Mouse (Mus musculus): Measurements from ENCODE around the gene Ncmap. TPM values are rescaled to one million over a fixed set of nuclear protein-coding genes. Genes with fewer than 3 reads are reported as not detected.

Ncmap gene
- polyA plus RNA-seq (2017; shearing (Covaris generic)): 10 to 100 TPM; 22.3 to 52.3 TPM

DNA sequence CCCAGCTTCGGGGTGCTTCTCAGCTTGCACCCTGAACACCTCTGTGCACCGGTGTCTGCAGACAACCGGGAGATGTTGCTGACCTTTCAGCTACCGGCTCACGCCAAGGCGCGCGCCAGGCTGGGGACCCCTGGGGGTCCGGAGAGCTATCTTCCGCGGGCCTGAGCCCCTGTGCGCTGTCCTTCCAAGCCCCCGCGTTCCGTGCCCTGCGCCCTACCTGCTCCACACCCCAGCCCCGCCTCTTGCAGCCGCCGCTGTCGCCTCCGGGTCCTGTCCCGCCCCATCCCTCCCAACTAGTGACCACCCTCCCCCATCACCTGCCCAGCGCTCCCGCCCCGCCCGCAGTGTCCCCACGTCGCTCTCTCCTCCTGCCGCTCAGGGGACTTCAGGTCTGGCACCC is at the start of gene Ncmap:
Gene Ncmap (minus strand): TSS at position 237 of the 400 bp plus-strand sequence.
- ATAC-seq: no peak

DNA sequence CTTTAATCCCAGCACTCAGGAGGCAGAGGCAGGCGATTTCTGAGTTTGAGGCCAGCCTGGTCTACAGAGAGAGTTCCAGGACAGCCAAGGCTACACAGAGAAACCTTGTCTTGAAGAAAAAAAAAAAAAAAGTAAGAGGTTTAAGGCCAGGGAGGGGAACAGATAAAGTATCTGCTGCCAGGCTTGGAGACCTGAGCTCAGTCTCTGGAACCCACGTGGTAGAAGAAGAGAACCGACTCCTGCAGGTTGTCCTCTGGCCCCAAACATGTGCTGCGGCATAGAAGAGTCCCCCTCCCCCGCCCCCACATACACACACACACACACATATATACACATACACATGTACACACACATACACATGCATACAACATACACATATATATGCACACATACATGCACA is 44.4 kb upstream of the Ncmap start:
- ATAC-seq: no peak

DNA sequence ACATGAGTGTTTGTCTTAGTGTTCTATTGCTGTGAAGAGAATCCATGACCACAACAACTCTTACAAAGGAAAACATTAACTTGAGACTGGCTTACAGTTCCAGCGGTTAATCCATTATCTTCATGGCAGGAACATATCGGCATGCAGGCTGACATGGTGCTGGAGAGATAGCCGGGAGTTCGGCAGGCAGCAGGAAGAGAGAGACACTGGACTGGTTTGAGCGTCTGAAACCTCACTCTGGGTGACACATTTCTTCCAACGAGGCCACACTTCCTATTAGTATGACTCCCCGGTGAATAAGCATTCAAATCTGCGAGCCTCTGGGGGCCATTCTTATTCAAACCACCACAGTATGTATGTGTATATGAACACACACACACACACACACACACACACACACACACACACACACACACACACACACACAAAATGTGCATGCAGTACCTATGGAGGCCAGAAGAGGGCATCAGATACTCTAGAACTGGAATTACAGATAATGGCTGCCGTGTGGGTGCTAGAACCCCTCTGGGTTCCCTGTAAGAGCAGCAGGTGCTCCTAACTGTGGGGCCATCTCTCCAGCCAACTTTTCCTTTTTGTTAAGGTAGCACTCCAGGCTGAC is 42.0 kb upstream of the Ncmap start:
- ATAC-seq: peak; percentile 65

DNA sequence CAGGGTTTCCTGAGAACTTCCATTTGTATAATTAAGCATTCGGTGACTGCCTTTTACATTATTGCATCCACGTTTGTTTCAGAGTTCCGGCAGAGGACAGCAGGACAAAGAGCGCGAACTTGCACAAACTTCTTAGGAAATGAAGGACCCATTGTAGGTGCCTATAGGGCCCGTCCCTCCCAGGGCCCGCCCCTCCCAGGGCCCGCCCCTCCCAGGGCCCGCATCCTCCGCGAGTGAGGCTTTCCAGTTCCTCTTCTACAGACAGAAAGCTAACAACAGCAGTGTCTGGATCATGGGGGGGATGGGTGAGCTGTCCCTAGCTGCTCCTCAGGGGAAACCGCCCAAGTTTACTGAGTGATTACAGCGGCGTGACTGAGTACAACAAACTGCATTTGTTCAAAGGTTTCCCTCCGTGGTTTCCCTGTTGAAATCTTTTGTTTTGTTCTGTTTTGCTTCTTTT is 41.2 kb upstream of the Ncmap start:
- peak; percentile 60 for ATAC-seq

DNA sequence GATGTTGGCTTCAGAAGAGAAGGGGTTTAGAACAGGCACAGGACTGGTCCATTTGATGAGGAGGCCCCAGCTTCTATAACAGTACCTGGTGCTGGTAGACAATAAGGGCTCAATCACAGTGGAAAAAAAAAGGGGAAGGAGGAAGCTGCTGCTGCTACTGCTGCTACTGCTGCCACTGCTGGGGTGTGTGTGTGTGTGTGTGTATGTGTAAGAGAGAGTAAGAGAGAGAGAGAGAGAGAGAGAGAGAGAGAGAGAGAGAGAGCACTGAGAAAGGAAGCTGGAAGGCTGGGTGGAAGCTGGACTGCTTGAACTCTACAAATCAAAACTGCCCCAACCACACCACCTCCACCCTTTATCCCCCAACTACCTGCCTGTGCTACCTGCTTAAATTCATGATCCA is 39.9 kb upstream of the Ncmap start:
- no peak for ATAC-seq

DNA sequence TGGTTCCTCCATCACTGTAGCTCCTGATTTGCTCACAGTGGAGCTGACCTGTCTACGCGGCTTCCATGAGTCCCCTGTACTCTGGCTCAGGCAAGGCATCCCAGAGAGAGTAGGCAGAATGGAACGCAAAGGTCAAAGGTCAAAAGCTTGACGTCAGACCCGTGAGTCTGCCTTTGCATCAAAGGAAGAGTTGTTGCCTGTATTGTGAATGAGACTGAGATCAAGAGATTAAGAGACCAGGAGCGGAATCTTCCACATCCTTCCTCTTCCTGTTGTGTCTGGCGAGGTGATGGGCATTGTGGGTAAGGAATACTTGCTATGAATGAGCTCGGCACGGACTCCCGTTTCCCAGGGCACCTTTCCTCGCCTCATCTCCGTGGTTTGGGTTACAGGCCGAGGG is 38.3 kb upstream of the Ncmap start:
- peak; percentile 25 for ATAC-seq

DNA sequence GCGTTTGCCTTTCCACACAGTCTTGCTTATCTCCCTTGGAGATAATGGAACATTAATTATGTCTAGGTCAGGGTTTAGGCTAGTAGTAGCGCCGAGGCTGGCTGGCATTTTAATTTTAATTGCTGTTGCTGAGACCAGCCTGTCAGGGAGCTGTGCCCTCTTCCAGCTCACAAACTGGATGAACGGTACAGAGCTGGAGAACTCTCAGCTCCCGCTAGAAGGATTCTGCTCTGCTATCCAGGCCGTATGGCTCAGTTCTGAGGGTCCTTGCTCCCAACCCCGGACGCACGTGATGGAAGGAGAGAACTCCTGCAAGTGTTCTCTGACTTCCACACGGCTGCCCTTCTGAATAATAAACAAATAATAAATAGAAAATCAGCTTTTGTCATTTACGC is 36.4 kb upstream of the Ncmap start:
- no peak for ATAC-seq

DNA sequence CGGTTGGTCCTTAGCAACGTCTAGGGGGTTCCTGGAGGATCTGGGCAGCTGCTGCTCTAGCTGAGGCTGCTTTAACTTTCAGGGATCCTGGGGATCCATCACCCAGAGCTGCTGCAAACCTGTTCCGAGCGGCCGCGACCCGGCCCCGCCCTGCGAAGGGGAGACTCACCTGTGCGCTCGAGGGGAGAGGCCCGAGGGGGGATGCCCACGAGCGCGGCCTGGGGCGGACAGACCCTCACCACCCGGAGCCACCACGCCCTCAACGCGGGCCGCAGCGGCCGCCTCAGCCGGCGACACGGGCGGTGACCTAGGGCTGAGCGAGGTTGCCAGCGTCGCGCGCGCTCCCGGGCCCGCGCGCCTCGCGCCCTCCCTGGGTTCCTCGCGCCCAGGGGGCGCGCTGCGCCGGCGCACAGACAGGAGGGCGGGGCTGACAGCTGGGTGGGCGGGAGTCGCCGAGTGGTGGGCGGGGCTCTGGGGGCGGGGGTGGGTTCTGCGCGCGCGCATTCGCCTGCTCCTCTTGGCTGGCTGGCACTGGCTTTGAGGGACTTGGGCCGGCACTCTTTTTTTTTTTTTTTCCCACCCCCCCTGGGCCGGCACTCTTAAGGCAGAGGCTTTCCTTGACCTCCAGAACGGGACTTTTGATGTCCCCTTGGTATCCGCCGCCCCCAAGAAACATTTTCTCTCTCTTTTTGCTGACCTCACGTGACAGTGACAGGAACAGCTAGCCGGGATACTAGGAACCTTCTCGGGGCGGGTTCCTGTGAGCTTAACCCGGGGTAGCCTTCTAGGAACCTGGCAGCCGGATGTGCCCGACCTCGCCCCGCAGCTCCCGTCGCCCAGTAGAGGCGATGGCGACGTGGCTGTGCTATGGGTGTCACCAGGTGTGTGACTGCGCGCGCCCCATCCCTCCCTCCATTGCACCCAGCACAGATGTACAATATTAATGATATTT is 35.7 kb upstream of the Ncmap start, which contains the start of gene Rcan3:
Gene Rcan3 (minus strand): TSS at position 411 of the 952 bp plus-strand sequence.
- ATAC-seq: peak; percentile 74

DNA sequence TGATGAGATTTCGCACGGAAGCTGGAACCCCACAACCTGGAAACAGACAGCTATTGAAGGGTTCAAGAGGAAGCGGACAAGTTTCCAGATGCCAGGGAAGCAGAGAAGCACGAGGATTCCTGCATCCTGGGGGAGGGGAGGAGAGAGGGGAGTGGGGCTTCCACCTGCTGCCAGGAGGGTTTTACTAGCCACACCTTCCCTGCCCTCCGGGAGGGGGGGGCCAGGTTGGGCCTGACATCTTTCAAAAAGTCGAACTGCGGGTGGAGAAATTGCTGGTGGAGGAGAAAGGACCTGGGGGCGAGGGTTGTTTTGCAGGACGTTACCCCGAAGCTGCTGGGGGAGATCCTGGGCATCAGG is 35.0 kb upstream of the Ncmap start:
- ATAC-seq: no peak

DNA sequence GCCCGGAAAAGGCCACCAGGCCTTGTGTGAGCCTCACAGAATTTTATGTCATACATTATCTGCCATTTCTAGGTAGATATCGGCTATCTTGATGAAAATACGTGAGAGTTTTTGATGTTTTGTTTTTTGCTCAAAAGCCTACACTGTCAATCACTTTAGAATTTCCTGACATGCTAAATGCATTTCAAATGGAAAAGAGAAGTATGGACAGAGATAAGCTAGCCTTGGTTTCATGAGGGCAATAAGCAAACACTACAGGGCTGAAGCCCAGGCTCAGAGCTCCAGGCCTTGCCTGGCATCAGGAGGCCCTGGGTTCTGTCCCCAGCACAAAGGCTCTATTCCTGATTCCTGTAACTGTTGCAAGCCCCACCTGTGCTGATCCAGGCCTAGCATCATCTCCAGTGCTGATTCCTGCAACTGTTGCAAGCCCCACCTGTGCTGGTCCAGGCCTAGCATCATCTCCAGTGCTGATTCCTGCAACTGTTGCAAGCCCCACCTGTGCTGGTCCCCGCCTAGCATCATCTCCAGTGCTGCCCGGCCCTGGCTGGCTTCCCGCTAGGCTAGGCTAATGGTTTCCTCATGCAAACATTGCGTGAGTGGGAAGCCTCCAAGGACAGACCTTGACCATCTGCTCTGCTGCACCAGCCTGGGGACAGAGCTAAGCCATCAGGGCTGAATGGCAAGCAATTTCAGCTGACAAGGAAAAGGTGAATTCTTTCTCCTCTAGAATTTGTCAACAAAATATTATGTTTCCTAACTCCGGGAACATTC is 32.1 kb upstream of the Ncmap start:
- ATAC-seq: no peak

DNA sequence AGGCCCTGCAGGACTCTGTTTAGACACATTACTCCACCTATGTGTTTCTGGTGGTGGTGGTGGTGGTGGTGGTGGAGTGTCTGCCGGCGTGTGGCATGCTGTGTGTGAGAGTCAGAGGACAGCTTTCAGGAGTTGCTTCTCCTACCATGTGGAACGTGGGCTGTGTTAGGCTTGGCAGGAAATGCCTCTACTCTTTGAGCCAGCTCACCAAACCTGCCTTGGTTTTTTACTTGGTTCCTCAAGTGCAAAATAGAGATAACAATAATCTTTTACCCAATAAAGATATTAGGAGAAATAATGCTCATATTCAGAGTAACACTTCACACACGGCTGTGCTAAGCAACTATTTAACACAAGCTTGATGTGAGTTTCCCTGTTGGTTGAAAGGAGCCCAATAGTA is 31.4 kb upstream of the Ncmap start:
- no peak for ATAC-seq

DNA sequence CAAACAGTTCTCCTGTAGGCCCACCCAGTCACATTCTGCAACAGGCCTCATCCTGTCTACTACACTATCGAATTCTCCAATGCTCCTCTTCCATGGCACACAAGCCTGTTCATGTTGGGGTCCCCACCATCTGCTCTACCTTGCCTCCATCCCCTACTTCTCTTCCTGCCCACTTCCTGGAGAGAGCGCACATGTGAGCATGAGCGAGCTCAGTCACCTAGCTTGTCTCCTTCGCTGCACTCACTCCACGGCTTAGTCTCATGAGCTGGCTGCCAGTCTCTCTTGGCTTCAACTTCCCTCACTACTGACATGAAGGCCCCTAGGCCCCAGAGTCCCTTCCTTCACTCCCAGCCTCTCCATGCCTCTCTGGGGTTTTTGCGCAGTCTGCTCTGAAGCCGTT is 28.6 kb upstream of the Ncmap start:
- ATAC-seq: peak; percentile 10

DNA sequence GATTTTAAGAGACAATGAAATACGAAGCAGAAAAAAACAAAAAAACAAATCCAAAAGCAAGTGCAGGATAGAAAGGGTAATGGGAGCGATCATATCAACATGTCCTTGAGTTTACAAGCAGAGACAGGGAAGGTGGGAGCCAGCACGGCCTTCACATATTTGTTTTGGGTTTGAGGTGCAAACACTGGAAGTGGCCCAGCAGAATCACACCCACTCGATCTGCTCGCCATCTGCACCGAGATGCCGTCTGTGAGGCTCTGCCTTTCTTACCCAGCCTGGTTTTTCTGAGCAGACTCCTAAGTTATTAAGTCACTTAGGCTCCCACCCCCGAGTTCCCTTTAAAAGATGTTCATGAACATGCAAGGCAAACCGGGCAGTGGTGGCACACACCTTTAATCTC is 27.6 kb upstream of the Ncmap start:
- ATAC-seq: no peak

DNA sequence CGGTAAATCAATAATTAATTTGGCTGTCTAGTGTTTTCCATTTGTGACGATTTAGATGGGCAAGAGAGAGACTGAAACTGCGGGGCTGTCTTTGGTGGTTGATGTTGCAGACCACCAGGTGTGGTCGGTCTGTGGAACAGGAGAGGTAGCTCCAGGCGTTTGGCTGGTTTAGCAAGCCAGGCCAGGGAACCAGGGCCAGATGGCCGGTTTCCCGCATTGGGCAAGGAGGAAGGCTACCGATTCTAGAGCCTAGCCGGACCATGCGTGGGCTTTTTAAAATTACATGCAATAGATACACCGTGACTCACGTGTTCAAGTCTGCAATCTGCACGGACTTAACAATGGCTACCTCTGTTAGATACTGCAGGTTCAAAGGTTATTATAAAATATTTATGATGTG is 22.9 kb upstream of the Ncmap start:
- no peak for ATAC-seq

DNA sequence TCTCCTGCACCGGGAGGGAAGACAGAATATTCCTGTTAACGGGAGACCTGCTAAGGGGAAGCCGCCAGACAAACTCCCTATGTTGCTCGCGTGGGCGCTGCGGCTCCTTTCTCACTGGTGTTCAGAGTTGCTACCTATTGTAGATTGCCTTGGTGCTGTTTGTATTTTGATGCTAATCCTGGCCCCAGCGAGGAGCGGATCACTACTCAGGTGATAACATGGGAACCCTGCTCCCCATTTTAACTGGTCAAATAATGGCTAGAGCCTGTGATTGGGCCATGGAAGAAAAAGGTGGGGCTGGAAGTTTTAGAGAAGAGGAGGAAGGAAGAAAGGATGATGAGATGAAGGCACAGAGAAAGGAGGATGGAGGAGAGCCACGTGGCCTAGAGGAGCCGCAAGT is 22.4 kb upstream of the Ncmap start:
- no peak for ATAC-seq

DNA sequence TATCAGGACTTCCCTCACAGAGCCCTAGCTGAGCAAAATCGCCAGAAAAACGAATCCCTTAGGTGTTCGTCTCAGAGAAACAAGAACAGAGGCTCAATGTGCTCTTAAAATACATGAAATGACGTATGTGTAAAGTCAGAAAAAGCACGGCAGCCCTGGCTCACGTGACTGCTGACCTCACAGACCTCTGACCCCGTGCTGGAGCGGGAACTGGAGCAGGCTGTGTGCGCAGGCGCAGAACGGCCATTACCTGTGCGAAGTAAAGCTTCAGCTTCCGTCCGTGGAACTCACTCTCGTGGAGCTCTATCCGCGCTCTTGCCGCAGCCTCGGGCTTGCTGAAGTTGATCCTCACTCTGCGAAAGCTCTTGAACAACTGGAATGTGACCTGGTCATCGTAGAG is 22.0 kb upstream of the Ncmap start:
- no peak for ATAC-seq

DNA sequence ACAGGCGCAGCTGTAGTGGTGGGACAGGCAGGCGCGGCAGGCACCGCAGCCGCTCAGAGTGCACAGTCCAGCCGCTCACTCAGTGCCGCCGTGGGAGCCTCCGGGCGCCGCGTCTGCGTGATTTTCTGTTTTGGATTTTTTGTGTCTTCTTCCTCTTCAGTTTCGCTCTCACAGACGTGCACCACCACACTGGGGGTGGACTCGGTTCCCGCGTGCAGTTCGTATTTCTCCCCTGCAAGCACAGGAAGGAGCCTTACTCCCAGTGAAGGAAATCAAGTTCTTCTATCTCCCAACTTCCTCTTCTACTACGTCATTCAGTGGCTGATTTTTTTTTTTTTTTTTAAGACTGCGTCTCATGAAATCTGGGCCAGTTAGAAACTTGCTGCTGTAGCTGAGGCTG is 18.3 kb upstream of the Ncmap start:
- ATAC-seq: peak; percentile 34

DNA sequence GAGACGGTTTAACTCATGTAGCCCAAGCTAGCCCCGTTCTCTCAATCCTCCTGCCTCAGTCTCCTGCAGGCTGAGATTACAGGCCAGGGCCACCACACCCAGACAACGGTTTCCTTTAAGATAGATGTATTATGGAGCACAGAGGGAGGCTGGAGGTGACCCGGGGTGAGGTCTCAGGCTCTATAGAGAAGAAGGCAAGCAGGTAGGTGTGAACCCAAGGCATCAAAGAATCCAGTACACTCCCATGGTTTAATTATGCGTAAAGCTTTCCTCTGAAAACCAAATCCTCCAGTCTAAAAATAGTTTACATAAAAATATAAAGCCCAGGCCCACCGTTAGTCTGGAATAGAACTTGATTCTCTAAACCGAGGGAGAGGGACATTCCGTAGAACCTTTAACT is 15.5 kb upstream of the Ncmap start:
- no peak for ATAC-seq

DNA sequence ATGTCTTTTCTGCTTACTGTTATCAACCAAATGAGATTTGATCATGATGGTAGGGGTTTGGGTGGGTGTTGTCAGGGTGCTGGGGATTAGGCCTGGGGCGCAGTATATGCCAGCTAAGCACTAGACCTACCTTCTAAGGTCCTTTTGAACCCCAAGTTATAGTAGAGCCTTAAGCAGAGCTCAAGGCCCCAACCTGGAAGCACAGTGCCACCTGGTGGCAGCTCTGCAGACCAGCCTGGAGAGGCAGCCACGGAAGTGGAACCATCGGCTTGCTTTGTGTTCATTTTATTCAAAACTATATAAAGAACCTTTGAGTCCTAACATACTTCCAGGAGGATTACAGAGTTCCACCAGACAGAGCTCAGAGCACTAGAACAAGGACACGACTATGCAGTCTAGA is 13.6 kb upstream of the Ncmap start:
- peak; percentile 71 for ATAC-seq

DNA sequence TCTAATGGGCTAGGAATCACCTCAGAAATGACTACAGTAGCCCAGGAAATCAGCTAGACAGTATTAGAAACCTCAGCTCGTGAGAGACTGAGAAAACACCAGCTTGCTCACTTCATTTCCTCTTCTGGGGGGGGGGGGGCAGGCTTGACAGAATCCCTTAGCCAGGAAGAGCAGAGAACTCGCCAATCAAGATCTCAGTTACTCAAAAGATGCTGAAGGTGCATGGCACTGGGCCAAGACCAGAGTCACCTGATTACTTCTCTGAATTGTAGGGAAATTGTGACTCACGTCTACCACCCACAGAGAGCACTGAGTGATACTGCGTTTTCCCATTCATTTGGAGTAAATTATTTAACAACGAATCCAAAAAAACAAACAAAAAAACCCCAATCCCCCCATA is 8.2 kb upstream of the Ncmap start:
- peak; percentile 94 for ATAC-seq

DNA sequence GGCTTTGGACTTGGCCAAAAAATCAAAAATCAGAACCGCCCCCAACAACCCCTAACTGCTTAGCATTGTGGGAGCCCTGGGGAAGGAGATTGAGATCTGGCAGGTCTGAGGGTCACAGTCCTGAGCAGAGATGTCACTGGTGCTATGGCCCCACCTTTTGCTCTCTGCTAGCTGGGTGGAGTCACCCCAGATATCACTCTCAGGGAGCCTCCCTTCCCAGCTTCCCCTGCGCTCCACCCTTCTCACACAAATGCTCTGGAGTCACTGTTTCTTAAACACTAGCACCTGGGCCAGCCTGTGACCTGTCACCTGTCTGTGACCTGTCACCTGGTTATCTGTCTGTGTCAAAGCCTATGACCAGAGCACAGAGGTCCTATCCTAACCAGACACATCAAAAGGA is 6.9 kb upstream of the Ncmap start:
- ATAC-seq: no peak

DNA sequence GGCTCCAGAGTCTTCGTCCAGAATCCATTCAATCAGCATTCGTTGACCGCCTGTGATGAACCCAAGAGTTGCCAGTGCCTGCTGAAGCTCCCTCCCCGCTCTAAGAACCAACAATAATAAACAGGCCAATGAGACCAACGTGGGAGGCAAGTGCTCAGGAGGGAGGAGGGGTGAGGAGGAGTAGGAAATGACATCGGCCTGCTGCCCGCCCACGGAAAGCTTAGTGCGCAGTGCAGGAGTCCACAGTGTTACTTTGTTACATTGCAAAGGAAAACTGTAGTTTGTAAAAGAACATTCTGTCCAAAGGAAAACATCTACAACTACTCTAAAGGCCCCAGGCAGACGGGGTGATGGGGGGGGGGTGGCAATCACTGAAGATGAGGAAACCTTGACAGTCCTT is 6.0 kb upstream of the Ncmap start:
- ATAC-seq: no peak

DNA sequence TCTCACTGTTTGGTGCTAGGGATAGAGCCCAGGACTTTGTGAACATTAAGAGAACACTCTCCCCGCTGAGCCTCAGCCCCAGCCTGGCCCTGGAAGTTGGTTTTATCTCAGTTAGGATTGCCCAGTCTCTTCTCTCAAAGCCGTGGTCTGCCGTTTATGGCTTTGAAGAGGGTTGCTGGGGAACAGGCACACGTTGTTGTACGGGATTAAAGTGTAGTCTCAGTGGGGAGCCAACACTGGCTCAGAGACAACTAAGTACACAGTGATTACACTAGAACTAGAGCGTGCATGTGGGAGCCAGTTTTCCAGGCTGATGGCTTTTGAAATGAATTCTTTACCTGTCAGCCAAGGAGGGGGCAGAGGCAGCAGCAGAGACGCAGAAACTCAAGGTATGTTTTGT is 3.9 kb upstream of the Ncmap start:
- ATAC-seq: no peak

Data from activated CD4-positive, CD25-positive, alpha-beta regulatory T cell, adult 4 months (primary cell).